Mouse (Mus musculus): ENCODE measurements around the gene Bola3.

DNA sequence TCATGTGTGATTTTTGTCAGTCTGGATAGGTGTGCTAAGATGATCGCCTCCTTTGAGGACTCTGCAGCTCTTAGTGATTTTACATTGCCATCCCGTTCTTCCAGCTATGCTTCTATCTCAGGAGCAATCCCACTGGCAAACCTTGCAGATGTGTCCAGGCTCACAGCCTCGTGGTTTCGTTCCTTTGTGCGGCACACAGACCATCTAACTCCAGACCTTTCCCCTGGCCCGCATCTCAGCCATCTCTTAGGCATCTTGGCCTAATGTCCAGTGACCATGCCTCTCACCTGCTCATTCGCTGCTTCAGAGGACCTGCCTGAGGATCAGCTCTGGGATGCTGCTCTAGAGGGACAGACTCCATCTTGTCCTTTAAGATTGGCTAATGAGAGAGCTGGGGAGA lies 1.2 kb downstream of the Bola3 start:
- TF ChIP-seq POLR2A (IDR thresholded peaks at IDR 0.05; ENCODE audit: low read depth, low read length) (no peak), CTCF (IDR thresholded peaks at IDR 0.05; ENCODE audit: extremely low read depth, insufficient read length, insufficient replicate concordance, low read depth, low read length) (no peak)

Data from small intestine, adult 2 months (tissue).